Mouse (Mus musculus) olfactory bulb, adult 2 months (tissue): ENCODE results near the gene Krcc1.

Experiments
- CTCF ChIP-seq: fragments of 200-500 bp; IDR thresholded peaks from 2 replicates; pipeline ENCODE4 v1.5.1; 2012; ENCODE audit warnings: low read depth, mild to moderate bottlenecking, low read length, moderate library complexity; ENCODE audit not compliant: insufficient read depth
- POLR2A ChIP-seq: fragments of 200-500 bp; IDR thresholded peaks from 2 replicates; pipeline ENCODE4 v1.6.1; 2012; ENCODE audit warnings: mild to moderate bottlenecking, low read depth, low read length, moderate library complexity; ENCODE audit not compliant: insufficient read depth

GRCm38 (mm10) chr6:71333031-71333430, 61.6 kb downstream of the Krcc1 start:
- TF ChIP-seq CTCF (no peak), POLR2A (no peak)
